Mouse (Mus musculus) testis, adult 2 months (tissue): Measurements from ENCODE around the gene Gm21861. TPM values are rescaled to one million over a fixed set of nuclear protein-coding genes. Genes with fewer than 3 reads are reported as not detected.
"Not testable (repeated sequence)": the region's sequence is repeated elsewhere in the genome, so short reads cannot be mapped to it uniquely, and the experiment has no call there.

ENCODE experiments used
- H3K27ac ChIP-seq: fragments of 200-500 bp; 2 replicates; pipeline ENCODE4 v1.5.1; 2012; ENCODE audit warnings: low read depth, low read length; ENCODE audit not compliant: control insufficient read depth, insufficient read depth
- H3K27me3 ChIP-seq: fragments of 200-500 bp; 2 replicates; pipeline ENCODE4 v1.6.1; 2012; ENCODE audit warnings: mild to moderate bottlenecking, low read length, moderate library complexity; ENCODE audit not compliant: control insufficient read depth, insufficient read depth
- H3K36me3 ChIP-seq: fragments of 200-500 bp; 2 replicates; pipeline ENCODE4 v1.6.1; 2012; ENCODE audit warnings: mild to moderate bottlenecking, low read length; ENCODE audit not compliant: control insufficient read depth, insufficient read depth
- H3K4me1 ChIP-seq: fragments of 200-500 bp; 2 replicates; pipeline ENCODE4 v1.6.1; 2012; ENCODE audit warnings: low read length; ENCODE audit not compliant: control insufficient read depth, insufficient read depth
- H3K4me3 ChIP-seq: fragments of 200-500 bp; 2 replicates; pipeline ENCODE4 v1.5.1; 2012; ENCODE audit warnings: low read depth, mild to moderate bottlenecking, low read length, moderate library complexity, mixed read lengths; ENCODE audit not compliant: control insufficient read depth
- polyA plus RNA-seq: library from polyadenylated mRNA; depleted of rRNA; stranded (reverse); fragments of >200 nt; gene quantifications from 2 replicates; pipeline ENCODE4 v1.2.3, GENCODE M21; 2012; rRNA removed

Gm21861 gene
- not detected in 2 replicates for polyA plus RNA-seq

DNA sequence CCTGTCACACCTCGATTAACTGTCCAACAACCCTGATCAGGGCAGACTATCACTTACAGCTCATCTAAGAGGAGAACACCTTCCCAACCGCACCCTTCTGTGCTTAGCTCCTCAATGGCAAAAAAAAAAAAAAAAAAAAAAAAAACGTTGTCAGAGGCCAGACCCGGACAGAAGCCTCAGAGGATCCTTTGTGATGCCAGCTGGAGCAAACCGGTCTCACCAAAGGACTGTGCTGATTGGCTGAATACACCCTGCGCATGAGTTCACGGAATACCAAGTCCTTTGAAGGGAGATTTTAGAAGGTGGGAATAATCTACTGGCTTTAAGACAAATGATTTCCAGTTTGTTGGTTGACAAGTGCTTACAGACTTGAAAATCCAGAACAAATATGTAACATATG is at the start of gene Gm21861:
Gm21861 (minus strand) TSS at position 101 of the 400 bp plus-strand sequence.
- not testable (repeated sequence) for H3K27ac ChIP-seq, H3K36me3 ChIP-seq, H3K27me3 ChIP-seq

More for the DNA sequence above, at the start of gene Gm21861:
- not testable (repeated sequence) for H3K4me1 ChIP-seq, H3K4me3 ChIP-seq
